Mouse (Mus musculus): ENCODE measurements at regions not wholly inside any gene's neighbourhood (a gene's known extent, or its start where the extent isn't known, plus 50 kb on each side); places are given as distances from the start of the nearest gene placed in this dataset.

DNA sequence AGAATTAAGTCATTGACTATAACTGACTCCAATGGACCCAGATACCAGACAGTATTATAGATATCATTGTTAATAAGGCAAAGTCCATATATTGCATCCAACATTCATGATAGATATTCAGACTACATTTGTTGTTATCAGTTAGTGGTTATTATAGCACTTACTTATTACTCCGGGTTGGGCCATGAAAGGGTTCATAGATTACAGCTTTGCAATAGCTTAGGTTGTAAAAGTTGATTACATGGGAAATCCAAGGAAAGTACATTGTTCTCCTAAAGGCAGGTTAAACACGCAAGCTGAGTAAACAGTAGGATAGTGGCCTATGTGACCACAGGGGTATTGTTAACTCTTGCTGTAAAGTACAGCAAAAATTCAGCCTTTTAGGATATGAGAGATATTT lies 89.3 kb upstream of the Actbl2 start:
- no peak for DNase-seq (ENCODE audit: low spot score)

GRCm38 (mm10) chr13:111170269-111171165 lies 84.3 kb upstream of the Actbl2 start:
- no peak for DNase-seq (ENCODE audit: low spot score)

- no peak for DNase-seq (ENCODE audit: low spot score)
Measured at GRCm38 (mm10) chr13:111179186-111179585, 75.6 kb upstream of the Actbl2 start.

GRCm38 (mm10) chr13:111183293-111183692 lies 71.5 kb upstream of the Actbl2 start:
- no peak for DNase-seq (ENCODE audit: low spot score)

GRCm38 (mm10) chr13:111185799-111186198 lies 69.0 kb upstream of the Actbl2 start:
- DNase-seq (ENCODE audit: low spot score) = no peak

DNA sequence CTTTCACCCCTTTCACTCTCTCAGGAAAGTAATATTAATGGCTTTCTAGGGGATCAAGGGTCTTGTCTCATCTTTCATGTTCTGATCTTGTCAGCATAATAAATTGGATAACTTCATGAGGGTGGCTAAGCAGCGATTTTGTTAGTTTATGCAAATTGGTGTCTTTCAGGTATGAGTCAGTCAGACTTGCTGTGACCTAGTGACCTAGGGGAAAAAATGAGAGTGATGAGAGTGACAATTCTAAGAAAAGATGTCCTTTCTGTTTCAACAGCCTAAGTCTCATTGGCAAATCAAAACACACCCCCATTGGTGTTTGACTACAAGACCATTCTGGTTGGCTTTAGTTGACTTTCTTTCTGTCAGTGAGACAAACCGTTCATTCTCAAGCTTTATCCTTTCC lies 68.0 kb upstream of the Actbl2 start:
- no peak for DNase-seq (ENCODE audit: low spot score)

DNA sequence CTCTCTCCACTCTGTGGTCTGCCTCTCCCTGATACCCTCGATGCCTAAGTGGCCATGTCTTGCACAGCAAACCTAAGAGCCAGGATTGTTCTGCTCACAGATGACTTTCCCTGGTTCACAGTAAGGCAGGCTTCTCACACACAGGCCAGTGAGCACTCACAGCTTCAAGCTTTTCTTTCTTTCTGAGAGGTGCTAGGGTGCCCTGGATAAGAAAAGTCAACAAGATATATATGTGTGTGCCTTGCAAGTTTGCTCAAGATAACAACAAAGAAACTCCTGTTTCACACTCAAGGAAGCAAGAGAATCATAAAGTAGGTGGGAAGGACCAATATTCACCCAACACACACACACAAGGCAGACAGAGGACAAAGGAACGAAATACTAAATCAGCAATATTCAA lies 60.9 kb upstream of the Actbl2 start:
- no peak for DNase-seq (ENCODE audit: low spot score)

GRCm38 (mm10) chr13:111194337-111194736 lies 60.5 kb upstream of the Actbl2 start:
- no peak for DNase-seq (ENCODE audit: low spot score)

DNA sequence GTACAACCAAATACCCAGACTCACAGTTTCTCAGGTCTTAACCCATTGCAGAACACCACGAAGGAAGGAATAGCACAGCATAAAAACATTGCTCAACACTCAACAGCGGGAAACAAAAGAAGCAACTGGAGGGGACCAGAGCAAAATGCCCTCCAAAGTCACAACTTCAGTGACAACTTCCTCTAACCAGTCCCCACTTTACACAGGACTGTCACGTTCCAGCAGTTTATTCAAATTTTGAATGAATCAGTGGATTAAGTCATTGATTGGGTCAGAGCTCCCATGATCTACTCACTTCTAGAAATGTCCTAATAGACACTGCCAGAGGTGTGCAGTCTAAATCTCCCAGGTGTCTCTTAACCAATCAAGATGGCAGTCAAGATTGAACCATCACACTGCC lies 53.3 kb upstream of the Actbl2 start:
- DNase-seq (ENCODE audit: low spot score) = no peak

- no peak for DNase-seq (ENCODE audit: low spot score)
Measured at GRCm38 (mm10) chr13:111204580-111205285, 50.1 kb upstream of the Actbl2 start.

Data from ovary, postnatal 14 days (tissue).